Mouse (Mus musculus): Measurements from ENCODE around the gene Scn11a. TPM values are rescaled to one million over a fixed set of nuclear protein-coding genes. Genes with fewer than 3 reads are reported as not detected.

Gene Scn11a
- polyA plus RNA-seq, 1 experiment from 2014 or later = 0.04 TPM

DNA sequence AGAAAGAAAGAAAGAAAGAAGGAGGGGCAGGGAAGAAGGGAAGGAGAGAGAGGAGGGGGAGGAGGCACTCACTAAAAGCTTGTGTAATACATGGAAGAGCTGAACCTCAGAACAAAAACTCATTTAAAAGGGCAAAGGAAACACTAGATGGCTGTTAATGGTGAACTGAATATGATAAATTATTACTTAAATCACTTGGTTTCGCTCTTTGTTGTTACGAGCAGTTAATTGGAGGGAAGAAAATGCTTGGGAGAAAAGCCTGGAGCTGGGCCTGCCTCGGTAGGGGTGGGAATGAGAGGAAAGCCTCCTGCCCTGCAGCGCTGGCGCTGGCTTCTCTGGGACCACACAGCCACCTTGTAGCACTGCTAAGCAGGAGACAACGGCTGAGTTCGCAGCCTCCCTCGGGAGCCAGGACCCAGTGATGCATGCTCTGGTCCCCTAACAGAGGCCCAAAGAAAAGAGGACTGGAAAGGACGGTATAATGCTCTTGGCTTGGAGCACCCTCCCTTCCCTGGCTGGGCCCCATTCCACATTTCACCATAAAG, 10.4 kb upstream of the Scn11a start:
- Histone ChIP-seq H3K9ac (no peak overlapping the region), H3K36me3 (no peaks in the 10 kb centered on the region), H3K9me3 (no peaks in the 10 kb centered on the region), H3K27me3 (0 out of 2 replicates have a peak, but pooled peaks cover 5% of the 10 kb centered on the region), H3K4me1 (replicated peaks) (peaks cover 5% of the 10 kb centered on the region; the same call in 1 of the 2 replicates), H3K27ac (no peak overlapping the region), H3K4me2 (no peak overlapping the region), H3K4me3 (no peak overlapping the region)
- WGBS = 38% methylated on average over 9 of the region's 9 CpGs
- no peak for ATAC-seq (ENCODE audit: low FRiP score)

DNA sequence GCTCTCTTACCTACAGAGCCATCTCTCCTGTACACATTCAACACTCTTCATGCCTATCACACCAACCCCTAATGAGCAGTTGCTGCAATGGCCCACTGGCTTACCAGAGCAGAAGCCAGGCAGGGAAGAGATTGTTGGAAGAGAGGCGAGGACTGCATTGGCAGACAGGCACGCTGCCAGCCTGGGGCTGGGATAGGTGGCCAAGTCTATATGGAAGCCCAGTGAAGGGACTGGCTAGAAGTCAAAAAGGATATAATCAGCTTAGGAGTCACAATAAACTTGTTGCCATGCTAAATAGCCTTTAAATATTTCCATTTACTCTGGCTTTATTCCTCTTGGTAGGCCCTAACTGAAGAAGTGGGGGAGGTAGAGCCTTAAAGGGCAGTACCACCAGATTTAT, 5.7 kb upstream of the Scn11a start:
- H3K4me1 ChIP-seq (replicated peaks) = peaks cover 4% of the 10 kb centered on the region; the same call in 1 of the 2 replicates
- H3K9me3 ChIP-seq = no peaks in the 10 kb centered on the region
- H3K27ac ChIP-seq = no peak overlapping the region
- WGBS = 83% methylated on average over 2 of the region's 2 CpGs
- no peak overlapping the region for H3K4me3 ChIP-seq
- H3K9ac ChIP-seq = no peak overlapping the region
- ATAC-seq (ENCODE audit: low FRiP score) = no peak
- H3K36me3 ChIP-seq = no peaks in the 10 kb centered on the region
- H3K27me3 ChIP-seq = 0 out of 2 replicates have a peak, but pooled peaks cover 5% of the 10 kb centered on the region
- H3K4me2 ChIP-seq = no peak overlapping the region

DNA sequence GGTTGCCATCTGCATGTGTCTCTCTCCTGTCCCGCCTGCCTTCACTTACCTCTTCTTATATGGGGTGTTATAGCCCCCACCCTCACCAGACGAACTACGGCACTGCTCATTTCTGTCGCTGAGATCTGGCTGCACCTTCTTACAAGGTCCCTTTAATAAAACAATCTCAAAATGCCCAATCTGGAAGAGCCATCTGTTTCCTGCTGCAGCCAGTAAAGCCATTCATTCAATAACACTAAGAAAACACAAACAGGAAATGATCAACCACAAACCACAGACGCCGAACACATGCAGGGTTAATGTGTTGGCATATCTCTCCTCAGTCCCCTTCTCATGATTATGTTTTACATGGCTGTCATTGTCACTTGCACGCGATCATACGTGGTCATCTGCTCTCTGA, 1.5 kb downstream of the Scn11a start:
- H3K27me3 ChIP-seq = 0 out of 2 replicates have a peak, but pooled peaks cover 4% of the 10 kb centered on the region
- ATAC-seq (ENCODE audit: low FRiP score) = no peak
- no peak overlapping the region for H3K4me2 ChIP-seq
- H3K4me1 ChIP-seq (replicated peaks) = peaks cover 6% of the 10 kb centered on the region; the same call in 1 of the 2 replicates
- no peak overlapping the region for H3K9ac ChIP-seq
- H3K27ac ChIP-seq = no peak overlapping the region
- no peaks in the 10 kb centered on the region for H3K9me3 ChIP-seq
- H3K36me3 ChIP-seq = no peaks in the 10 kb centered on the region
- 81% methylated on average over 9 of the region's 9 CpGs for WGBS
- no peak overlapping the region for H3K4me3 ChIP-seq

DNA sequence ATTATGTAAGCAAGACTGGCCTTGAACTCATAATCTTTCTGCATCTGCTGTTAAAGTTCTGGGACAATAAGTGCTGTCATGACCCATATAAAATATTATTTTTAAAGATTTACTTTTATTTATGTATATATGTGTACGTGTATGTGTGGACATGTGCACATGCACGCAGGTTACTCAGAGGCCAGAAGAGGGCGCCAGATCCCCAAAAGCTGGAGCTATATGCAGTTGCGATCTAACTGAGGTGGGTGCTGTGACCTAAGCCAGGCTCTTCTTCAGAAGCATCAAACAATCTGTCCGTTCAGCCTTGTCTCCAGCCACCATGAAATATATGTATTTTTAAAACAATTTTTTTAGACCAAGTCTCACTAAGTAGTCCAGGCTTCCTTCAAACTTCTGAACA, 11.6 kb downstream of the Scn11a start:
- H3K4me2 ChIP-seq = no peak overlapping the region
- ATAC-seq (ENCODE audit: low FRiP score) = no peak
- no peak overlapping the region for H3K27ac ChIP-seq
- WGBS = 97% methylated on average over 5 of the region's 5 CpGs
- peaks cover 4% of the 10 kb centered on the region; the same call in 1 of the 2 replicates for H3K9me3 ChIP-seq
- no peaks in the 10 kb centered on the region for H3K27me3 ChIP-seq
- H3K9ac ChIP-seq = no peak overlapping the region
- H3K4me3 ChIP-seq = no peak overlapping the region
- H3K4me1 ChIP-seq (replicated peaks) = no peaks in the 10 kb centered on the region
- no peaks in the 10 kb centered on the region for H3K36me3 ChIP-seq

DNA sequence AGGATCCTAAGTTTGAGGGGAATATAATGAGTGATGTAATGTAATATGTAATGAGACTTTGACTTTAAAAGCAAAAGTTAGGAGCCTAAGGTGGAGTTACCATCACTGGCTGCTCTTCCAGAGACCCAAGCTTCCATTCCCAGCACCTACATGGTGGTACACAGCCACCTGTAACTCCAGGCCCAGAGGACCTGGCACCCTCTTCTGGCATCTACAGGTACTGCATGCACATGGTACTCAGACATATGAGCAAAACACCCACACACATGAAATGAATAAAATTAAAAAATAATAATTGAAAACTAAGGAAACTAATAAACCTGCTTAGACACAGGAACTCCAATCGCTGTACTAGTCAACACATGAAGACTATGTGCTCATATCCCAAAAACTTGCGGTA, 18.8 kb downstream of the Scn11a start:
- Histone ChIP-seq H3K9me3 (no peaks in the 10 kb centered on the region), H3K4me3 (no peak overlapping the region), H3K27ac (no peak overlapping the region), H3K36me3 (no peaks in the 10 kb centered on the region), H3K27me3 (0 out of 2 replicates have a peak, but pooled peaks cover 8% of the 10 kb centered on the region), H3K9ac (no peak overlapping the region), H3K4me1 (replicated peaks) (peaks cover 28% of the 10 kb centered on the region), H3K4me2 (no peak overlapping the region)
- 80% methylated on average over 2 of the region's 2 CpGs for WGBS
- ATAC-seq (ENCODE audit: low FRiP score) = no peak

DNA sequence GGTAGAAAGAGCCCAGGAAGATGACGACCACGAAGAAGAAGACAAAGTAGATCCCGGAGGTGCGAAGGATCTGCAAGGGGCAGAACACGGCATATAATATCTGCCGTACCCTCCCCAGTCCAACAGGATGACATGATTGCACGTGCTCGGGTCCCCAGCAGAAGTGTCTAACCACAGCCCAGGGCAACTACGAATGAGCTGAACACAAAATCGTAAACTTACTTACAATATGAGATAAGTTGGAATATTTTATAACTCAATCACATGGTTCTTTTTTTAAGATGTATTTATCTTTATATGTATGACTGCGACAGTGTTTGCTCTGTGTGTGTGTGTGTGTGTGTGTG, 20.8 kb downstream of the Scn11a start:
- 92% methylated on average over 11 of the region's 11 CpGs for WGBS
- Histone ChIP-seq H3K4me3 (no peak overlapping the region), H3K27me3 (0 out of 2 replicates have a peak, but pooled peaks cover 9% of the 10 kb centered on the region), H3K4me2 (no peak overlapping the region), H3K9ac (no peak overlapping the region), H3K36me3 (no peaks in the 10 kb centered on the region), H3K27ac (no peak overlapping the region), H3K4me1 (replicated peaks) (peaks cover 28% of the 10 kb centered on the region), H3K9me3 (no peaks in the 10 kb centered on the region)
- no peak for ATAC-seq (ENCODE audit: low FRiP score)

DNA sequence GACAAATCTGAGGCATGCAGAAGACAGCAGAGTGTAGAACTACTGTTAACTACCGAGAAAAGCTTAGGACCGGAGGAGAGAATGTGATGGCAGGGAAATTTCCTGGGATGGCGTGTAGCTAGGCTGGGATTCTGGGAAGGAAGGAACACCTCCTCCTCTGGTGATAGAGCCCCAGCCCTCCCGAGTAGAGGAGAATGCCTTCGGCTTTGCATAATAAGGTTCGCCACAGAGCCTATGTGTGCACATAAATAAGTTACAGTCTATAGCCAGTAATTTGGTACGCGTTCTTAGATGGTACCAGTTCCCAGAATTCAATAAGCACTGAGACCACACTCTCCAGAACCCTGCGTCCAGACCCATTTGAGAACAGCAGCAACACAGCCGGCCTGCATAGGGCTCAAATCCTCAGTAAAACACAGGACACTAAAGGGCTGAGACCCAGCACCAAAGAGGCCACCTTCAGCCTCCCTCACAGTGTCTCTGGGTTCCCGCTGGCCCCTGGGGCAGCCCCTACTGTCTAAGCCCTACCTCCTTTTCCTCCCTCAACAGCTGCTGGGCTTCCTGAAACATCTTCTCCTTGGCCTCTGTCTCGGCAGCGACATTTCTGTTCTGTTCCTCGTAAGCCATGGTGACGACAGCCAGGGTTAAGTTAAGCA, 21.3 kb downstream of the Scn11a start:
- 57% methylated on average over 15 of the region's 15 CpGs for WGBS
- no peak for ATAC-seq (ENCODE audit: low FRiP score)
- Histone ChIP-seq H3K4me1 (replicated peaks) (peaks cover 28% of the 10 kb centered on the region), H3K4me2 (0 out of 2 replicates have a peak overlapping the region, but pooled peaks have one; percentile 10), H3K36me3 (no peaks in the 10 kb centered on the region), H3K4me3 (no peak overlapping the region), H3K9me3 (no peaks in the 10 kb centered on the region), H3K9ac (no peak overlapping the region; the same call in 1 of the 2 replicates), H3K27me3 (0 out of 2 replicates have a peak, but pooled peaks cover 9% of the 10 kb centered on the region), H3K27ac (peak overlapping the region; percentile 48)

DNA sequence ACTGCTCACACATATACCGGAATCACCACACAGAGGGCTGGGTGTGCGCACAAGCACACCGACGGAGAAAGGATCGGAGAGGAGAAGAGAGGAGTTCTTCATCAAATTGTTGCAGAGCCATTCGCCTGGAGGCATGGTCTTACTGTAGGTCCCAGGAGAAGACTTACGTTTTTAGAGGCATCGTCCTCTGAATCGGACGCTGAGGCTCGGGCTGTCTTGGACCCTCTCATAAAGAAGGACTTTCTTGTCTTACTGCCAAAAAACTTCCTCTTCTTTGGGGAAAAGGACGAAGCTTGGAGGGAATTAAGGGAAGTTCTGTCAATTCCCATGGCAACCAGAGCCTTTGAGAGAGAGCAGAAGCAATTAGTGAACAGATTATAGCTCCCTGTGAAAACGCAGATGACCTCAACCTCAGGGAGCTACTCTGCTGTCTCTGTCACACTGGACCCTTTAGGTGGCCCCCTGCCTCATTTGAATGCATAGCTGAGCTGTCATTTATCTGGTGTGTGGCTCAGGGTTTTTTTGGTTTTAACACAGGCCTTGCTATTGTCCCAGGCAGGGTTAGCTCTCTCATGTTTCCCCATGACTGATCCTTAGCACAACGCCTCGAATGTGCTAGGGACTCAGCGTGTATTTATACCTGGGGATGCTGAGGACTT, 22.0 kb downstream of the Scn11a start:
- 0 out of 2 replicates have a peak, but pooled peaks cover 9% of the 10 kb centered on the region for H3K27me3 ChIP-seq
- H3K36me3 ChIP-seq = no peaks in the 10 kb centered on the region
- 0 out of 2 replicates have a peak overlapping the region, but pooled peaks have one; percentile 10 for H3K4me2 ChIP-seq
- H3K4me3 ChIP-seq = no peak overlapping the region
- H3K27ac ChIP-seq = peak overlapping the region; percentile 48
- WGBS = 32% methylated on average over 16 of the region's 16 CpGs
- no peaks in the 10 kb centered on the region for H3K9me3 ChIP-seq
- no peak overlapping the region for H3K9ac ChIP-seq
- H3K4me1 ChIP-seq (replicated peaks) = peaks cover 28% of the 10 kb centered on the region
- peak; percentile 65; the same call in 1 of the 2 replicates for ATAC-seq (ENCODE audit: low FRiP score)

DNA sequence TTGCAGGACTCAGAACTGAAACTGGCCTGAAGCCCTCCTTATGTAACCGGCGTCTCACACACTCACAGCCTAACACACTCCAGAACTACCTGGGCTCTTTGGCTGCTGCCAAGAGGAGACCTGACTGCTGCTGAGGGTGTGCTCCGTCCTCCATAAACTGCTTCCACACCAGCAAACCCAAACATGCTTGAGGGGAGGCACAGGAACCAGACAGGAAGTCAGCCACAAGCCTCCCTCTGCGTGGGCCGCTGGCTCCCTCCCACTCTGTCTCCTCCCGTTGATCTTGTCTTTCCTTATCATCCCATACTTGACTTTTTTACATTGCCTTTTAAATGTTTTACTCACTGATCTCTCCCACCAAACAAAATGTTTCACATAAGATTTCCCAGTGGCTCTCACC, 23.8 kb downstream of the Scn11a start:
- 0 out of 2 replicates have a peak, but pooled peaks cover 9% of the 10 kb centered on the region for H3K27me3 ChIP-seq
- H3K36me3 ChIP-seq = no peaks in the 10 kb centered on the region
- no peak overlapping the region for H3K4me2 ChIP-seq
- no peak for ATAC-seq (ENCODE audit: low FRiP score)
- WGBS = 73% methylated on average over 6 of the region's 6 CpGs
- H3K9ac ChIP-seq = no peak overlapping the region
- H3K9me3 ChIP-seq = no peaks in the 10 kb centered on the region
- H3K4me1 ChIP-seq (replicated peaks) = peaks cover 28% of the 10 kb centered on the region
- no peak overlapping the region for H3K27ac ChIP-seq
- no peak overlapping the region for H3K4me3 ChIP-seq

DNA sequence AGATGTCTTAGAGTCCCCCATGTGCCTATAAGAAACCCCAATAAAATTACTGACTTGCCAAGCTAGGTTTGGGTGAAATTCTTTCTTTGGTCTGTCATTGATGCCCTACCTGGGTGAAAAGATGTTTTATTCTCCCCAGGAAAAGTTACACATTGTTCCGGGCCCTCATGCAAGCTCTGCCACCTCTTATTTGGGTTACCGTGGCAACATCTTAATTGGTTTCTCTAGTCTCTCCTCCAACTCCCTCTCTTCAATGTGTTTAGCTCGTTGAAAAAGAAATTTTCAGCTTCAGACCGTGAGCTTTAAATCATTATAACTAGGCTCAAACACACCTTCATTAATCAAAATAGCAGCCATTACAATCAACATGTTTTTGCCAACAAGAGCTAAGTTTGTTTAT, 28.5 kb downstream of the Scn11a start:
- Histone ChIP-seq H3K4me3 (no peak overlapping the region), H3K9me3 (no peaks in the 10 kb centered on the region), H3K27me3 (0 out of 2 replicates have a peak, but pooled peaks cover 4% of the 10 kb centered on the region), H3K4me1 (replicated peaks) (no peaks in the 10 kb centered on the region), H3K9ac (no peak overlapping the region), H3K36me3 (no peaks in the 10 kb centered on the region), H3K4me2 (no peak overlapping the region), H3K27ac (no peak overlapping the region)
- WGBS = 59% methylated on average over 4 of the region's 4 CpGs
- ATAC-seq (ENCODE audit: low FRiP score) = no peak

DNA sequence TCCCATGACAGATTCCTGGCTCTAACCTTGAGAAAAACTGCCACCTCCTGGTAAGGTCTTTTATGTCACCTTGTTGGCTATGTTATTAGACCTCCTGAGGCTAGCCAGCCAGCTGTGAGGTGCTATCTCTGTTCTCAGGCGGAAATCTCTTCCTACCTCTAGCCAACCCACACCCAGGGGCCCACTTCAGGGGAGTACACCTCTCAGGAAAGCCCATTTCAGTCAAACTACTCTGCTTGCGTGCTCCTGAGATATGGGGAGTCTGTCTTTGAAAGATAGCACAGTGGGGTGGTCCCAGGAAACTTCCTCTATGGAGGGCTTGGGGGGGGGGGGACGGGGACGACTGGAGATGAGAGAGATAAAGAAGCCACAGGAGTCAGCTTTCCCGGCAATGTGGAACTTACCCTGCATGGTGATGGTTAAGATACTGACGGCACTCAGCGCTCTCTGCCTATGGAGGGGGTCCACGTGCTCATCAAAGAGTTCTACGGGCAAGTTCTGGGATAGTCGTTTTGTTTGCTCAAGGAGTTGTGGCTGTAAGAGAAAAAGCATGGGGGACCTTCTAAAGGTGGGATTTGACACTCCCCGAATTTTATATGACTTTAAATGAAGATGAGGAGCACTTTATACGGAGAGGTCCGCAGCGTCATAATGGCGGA, 29.9 kb downstream of the Scn11a start:
- H3K27me3 ChIP-seq = no peaks in the 10 kb centered on the region
- no peaks in the 10 kb centered on the region for H3K9me3 ChIP-seq
- ATAC-seq (ENCODE audit: low FRiP score) = no peak
- H3K36me3 ChIP-seq = no peaks in the 10 kb centered on the region
- no peaks in the 10 kb centered on the region for H3K4me1 ChIP-seq (replicated peaks)
- H3K9ac ChIP-seq = no peak overlapping the region
- H3K4me3 ChIP-seq = no peak overlapping the region
- no peak overlapping the region for H3K27ac ChIP-seq
- H3K4me2 ChIP-seq = no peak overlapping the region
- 82% methylated on average over 15 of the region's 15 CpGs for WGBS

DNA sequence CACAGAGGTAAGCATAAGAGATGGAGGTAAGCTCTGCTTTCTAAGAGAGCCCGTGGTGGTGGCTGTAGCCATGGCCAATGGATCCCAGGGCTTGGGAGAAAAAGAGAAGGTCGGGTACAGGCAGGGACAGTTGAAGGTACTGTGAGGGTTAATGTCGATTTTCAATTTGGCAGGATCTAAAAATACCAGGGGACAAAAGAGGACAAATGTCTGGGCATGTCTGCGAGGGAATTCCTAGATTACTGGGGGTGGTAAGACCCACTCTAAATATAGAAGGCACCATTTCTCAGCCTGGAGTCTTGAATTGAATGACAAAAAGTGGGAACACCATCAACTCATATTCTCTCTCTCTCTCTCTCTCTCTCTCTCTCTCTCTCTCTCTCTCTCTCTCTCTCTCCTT, 30.8 kb downstream of the Scn11a start:
- Histone ChIP-seq H3K27ac (no peak overlapping the region), H3K4me3 (no peak overlapping the region), H3K27me3 (no peaks in the 10 kb centered on the region), H3K36me3 (no peaks in the 10 kb centered on the region), H3K9ac (no peak overlapping the region), H3K9me3 (no peaks in the 10 kb centered on the region), H3K4me1 (replicated peaks) (no peaks in the 10 kb centered on the region), H3K4me2 (no peak overlapping the region)
- no peak for ATAC-seq (ENCODE audit: low FRiP score)
- WGBS = 62% methylated on average over 4 of the region's 4 CpGs

Data from hindbrain, embryonic 13.5 days (tissue).